Mouse (Mus musculus): ENCODE data around the gene Flt3.

The Flt3 gene
- long read RNA-seq, experiment 1 = 0 reads
- long read RNA-seq, experiment 2 = 0 reads

DNA sequence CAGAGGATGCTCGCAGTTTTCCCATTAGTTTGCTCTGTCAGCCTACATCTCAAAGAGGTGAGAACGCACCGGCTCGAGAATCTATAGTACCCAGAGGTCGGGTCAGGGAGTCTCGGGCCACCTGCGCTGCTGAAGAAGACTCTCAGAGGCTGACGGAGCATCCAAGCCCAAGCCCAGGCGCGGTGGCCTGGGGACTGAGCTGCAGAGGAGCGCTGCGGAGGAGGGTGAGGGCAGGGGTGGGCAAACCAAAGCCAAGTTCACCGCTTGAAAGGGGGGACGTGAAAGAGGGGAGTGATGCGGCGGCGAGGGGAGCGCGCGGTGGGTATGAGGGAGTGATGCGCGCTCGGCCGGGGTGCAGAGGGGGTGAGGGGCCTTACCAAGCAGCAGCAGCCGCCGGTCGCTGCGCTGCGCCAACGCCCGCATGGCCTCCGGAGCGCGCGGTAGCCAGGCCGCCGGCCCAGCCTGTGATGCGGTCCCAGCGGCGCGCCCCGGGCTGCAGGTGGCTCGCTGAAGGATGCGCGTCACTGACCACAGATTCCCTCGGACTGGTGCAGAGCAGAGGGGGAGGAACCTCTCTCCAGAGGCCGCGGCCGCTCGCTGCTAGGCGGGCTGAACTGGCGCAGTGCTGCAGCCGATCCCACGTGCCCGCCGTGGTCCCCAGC is at the start of gene Flt3:
Gene Flt3 (minus strand): TSS at position 647 of the 662 bp plus-strand sequence.
- intact Hi-C loops (cut with DNase I) = no loop called here

DNA sequence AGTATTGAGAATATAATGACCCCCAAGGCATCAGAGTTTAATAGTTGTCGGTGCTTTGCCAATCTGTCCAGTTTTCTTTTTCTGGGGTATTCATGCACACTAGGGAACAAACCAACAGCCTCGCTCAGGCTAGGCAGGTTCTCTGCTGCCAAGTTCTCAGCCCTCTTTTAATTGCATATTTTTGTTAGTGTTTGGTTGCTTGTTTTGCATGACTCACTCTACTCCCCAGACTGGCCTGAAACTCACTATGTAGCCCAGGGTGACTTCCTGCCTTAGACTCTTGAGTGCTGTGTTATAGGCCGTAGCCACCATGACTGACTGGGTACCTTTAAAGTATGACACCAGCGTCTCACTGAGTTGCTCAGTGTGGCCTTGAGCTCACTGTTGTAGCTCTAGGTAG is 48.6 kb upstream of the Flt3 start:
- intact Hi-C loops (cut with DNase I) = no loop called here

GRCm38 (mm10) chr5:147448526-147448925 is 48.2 kb upstream of the Flt3 start:
- intact Hi-C loops (cut with DNase I) = no loop called here

- intact Hi-C loops (cut with DNase I) = no loop called here
These were observed 45.0 kb upstream of the Flt3 start for GRCm38 (mm10) chr5:147445252-147445651.

DNA sequence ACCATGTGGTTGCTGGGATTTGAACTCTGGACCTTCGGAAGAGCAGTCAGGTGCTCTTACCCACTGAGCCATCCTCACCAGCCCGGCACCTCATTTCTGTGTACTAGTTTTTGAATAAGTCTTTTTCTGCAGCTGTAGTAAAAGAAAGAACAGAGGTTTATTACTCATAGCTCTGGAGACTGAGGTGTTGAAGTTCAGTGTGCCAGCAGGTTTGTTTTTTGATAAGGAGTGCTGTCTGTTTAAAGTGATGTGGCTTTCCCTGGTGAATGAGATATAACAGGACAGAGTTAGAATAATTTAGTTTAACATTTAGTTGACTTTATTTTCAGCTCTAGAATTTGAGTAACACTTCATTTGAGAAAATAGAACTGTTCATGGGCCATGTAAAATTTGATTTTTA is 44.5 kb upstream of the Flt3 start:
- intact Hi-C loops (cut with DNase I) = no loop called here

DNA sequence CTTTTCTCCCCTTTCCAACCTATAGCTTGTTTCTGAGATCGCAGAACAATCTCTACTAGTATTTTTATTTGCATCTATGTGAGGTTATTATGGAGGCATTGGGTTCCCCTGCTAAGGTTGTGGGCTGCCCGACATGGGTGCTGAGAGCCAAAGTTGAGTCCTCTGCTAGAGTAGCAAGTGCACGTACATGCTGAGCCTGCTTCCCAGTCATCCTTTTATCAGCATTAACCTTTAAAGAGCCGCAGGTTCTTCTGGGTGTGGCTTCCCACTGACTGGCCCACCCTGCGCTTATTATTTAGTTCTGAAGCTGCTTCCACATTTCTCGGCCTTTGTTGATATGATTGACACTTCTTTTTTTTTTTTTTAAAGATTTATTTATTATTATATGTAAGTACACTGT is 44.0 kb upstream of the Flt3 start:
- intact Hi-C loops (cut with DNase I) = no loop called here

GRCm38 (mm10) chr5:147442741-147443140 is 42.5 kb upstream of the Flt3 start:
- intact Hi-C loops (cut with DNase I) = no loop called here

DNA sequence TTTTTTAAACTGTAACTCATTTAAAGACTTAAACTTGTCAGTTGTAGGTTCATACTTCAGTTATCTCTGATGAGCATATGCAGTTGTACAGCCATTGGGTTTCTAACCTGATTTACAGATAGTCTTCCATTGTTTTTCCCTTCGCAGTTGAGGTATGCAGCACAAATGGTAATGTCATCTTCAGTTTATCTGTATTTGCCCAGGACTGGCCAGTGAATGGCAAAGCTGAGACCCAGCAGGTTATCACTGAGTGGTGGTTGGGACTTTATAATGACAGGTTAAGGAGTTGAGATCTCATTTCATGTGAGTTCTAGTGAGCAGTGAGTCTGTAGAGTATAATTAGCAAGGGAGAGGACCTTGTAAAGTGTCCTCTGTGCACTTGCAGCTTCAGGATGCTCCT is 41.7 kb upstream of the Flt3 start:
- intact Hi-C loops (cut with DNase I) = no loop called here

GRCm38 (mm10) chr5:147440996-147441507 is 40.8 kb upstream of the Flt3 start:
- intact Hi-C loops (cut with DNase I) = no loop called here

DNA sequence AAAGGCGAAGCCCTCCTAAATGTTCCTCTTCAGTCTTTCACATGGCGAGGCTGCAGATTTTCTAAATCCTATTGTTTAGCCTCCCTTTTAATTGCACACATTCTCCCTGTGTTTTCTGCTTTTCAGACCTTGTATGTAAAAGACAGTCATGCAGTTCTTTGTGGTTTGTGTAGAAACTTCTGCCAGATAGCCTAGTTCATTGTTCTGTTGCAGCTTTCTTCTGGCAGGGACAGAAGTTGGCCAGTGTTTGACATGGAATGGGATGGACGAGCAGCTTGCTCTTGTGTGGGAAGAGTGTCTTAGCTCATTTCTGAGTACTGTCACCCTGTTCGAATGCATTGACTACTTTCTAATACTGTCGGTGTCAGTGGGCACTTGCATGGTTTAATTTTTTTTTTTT is 36.2 kb upstream of the Flt3 start:
- intact Hi-C loops (cut with DNase I) = loop anchor here (10.0 kb wide), 1 partner anchor 98 kb away; no protein-coding TSS in a partner anchor

DNA sequence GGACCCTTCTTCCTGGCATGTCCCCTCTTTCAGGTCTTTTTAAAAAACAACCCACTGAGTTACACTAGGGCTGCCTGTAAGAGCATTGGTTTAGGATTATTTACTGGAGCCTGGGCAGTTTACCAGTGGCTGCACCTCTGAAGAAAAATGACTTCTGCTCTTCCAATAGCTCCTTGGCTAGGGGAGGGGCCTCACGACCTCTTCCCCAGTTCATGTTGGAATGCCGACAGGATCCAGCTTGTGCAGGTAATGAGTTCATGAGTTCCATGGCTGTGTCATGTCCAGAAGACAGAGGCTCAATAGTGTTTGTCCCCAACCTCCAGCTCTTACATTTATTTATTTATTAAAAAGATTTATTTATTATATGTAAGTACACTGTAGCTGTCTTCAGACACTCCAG is 35.5 kb upstream of the Flt3 start:
- intact Hi-C loops (cut with DNase I) = loop anchor here (10.0 kb wide), 1 partner anchor 99 kb away; no protein-coding TSS in a partner anchor

DNA sequence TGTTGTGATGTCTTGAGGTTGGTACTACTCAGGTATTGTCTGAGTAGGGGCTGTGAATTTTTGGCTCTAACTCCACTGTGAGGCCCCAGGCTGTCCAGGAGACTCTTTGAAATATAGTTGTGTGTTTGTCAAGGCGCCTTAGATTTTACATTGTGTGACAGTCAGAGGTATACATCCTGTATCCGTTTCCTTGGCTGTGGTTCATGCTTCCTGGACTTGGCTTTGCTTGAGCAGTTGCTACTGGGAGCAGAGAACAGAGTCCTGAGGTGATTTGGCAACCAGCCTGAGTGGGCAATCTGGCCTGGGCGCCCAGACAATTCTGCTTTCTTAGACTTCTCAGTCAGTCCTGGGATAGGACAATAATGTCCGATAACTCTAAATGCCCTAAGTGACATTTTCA is 34.9 kb upstream of the Flt3 start:
- intact Hi-C loops (cut with DNase I) = loop anchor here (10.0 kb wide), 1 partner anchor 100 kb away; no protein-coding TSS in a partner anchor

GRCm38 (mm10) chr5:147432927-147433326 is 32.6 kb upstream of the Flt3 start:
- intact Hi-C loops (cut with DNase I) = loop anchor here (10.0 kb wide), 1 partner anchor 102 kb away; no protein-coding TSS in a partner anchor

DNA sequence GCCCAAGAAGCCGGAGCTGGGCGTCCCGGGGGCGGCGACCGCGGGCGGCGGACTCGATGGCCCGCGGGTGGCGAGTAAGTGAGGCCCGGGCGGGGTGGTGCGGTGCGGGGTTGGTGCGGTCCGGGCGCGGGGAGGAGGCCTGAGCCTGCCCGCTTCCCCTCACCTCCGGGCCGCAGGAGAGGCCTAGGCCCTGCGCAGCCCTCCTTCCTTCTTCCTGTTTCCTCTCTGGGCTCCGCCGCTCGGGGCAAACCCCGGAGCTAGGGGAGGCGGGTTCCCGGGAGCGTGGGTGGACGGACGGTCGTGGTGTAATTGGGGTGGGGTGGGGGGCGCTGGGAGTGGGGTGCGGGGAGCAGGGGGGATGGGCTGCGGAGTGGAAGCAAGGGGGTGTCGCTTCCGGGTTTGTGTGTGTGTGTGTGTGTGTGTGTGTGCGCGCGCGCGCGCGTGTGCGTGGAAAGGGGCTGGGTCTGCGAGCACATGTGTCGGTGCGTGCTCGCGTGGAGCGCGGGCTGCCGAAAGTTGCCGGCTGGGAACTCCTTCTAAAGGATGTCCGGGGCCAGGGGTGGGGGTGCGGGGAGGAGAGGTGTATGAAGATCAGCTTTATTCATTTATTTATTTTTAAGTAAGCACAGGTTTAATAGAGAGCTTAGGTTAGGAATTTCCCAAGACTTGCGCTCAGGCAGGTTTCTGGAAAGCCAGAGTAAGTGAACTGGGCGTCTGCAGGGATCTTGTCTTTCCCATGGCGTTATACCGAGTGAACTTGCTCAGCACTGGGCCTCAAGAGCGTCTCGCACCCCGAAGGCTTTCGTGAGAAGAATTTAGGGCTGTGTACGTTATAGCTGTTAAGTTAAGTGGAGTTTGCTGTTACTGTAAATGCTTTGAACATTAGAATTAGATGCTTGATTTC is 30.9 kb upstream of the Flt3 start:
- intact Hi-C loops (cut with DNase I) = loop anchor here (10.0 kb wide), 1 partner anchor 104 kb away; no protein-coding TSS in a partner anchor

GRCm38 (mm10) chr5:147430361-147430935 is 30.2 kb upstream of the Flt3 start:
- intact Hi-C loops (cut with DNase I) = loop anchor here (10.0 kb wide), 1 partner anchor 104 kb away; no protein-coding TSS in a partner anchor

DNA sequence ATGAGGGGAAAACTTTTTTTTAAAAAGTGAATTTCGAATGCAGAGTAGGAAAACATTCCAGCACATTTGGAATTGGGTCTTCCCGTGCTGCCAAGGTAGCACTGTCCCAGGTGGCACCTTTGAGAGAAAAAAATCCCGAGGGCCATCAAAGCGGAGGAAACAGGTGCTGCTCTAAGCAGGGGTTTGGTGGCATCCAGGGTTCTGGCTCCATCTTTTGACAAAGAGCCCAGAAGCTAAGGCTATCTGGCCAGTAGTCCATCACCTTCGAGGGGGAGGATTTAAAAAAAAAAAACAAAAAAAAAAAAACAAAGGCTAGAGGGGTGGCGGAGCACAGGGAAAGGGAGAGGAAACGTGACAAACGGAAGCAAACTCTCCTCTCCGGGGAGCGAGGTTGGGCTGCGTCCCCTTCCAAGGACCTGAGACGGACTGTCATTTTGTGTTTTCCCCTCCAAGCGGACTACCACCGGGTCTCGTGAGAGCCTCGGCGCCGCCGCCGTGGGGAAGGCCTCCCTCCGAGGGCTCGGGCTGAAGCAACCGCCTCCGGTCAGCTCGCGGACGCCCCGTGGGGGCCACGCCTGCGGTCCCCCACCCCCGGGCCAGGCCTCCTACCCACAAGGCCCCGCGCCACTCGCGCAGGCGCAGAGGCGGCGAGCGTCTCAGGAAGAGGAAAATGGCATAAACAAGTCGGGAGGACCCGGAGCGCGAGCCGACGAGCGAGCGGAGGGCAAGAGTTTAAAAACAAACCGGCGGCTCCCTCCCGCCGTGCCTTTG is 29.4 kb upstream of the Flt3 start, which contains the start of gene Pan3:
Gene Pan3 (plus strand): TSS at position 627 of the 771 bp plus-strand sequence.
- intact Hi-C loops (cut with DNase I) = loop anchor here (10.0 kb wide), 1 partner anchor 105 kb away; no protein-coding TSS in a partner anchor

DNA sequence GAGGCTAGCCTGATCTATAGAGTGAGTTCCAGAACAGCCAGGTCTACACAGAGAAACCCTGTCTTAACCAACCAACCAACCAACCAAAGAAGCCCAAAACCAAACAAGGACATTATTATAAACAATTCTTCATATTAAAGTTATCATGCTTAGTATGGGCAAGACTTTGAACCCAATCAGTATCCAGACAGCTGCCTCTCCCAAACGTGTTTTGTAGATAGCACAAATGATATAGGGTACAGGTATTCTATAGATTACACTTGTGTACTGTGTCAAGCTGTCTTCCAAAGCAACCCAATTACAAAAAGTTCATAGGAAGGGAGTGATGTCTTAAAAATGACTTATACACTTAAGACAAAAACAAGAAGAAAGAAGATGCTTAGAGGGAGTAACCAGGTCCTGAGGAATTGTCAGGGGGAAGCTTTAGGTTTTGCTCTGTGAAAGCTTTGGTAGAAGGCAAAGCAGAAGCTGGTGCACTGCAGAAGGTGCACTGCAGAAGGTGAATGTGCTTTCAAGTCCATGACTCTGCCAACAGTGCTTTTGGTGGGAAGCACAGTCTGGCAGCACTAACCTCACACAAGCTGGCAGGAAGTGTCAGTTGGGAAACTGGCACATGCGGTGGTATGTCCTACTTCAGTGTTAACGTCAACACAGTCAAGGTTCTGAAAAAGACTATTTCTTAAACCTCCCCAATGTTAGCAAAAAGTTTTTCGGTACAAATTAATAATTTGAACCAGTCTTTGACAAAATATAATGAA is 25.9 kb upstream of the Flt3 start:
- intact Hi-C loops (cut with DNase I) = no loop called here

GRCm38 (mm10) chr5:147423612-147424011 is 23.3 kb upstream of the Flt3 start:
- intact Hi-C loops (cut with DNase I) = no loop called here

DNA sequence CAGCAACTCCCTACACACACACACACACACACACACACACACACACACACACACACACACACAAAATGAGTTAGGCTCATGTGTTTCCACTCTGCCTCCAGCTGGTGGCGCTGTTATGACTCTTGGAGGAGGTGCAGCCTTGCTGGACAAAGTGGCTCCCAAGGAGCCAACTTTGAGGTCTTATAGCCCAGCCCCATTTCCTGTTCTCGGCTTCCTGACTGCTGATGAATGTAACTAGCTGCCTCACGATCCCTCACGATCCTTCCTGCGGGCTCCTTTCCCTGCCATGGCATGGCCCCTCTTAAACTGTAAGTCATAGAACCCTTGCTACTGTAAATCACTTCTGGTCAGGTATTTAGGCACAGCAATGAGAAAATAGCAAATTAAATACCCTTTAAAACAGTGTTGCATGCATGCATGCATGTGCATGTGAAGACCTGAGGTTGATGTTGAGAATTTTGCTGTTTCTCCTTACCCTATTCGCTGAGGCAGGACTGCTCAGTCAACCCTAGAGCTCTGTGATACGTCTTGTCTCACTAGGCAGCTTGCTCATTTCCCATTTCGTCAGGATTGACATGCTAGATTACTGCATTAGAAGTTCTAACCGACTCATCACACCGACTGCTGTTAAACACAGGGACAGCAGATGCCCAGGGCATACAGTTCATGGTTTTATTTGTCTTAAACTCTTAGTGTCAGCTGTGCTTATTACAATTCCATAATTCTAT is 18.3 kb upstream of the Flt3 start:
- intact Hi-C loops (cut with DNase I) = loop anchor here (10.0 kb wide), 1 partner anchor 426 kb away; no protein-coding TSS in a partner anchor
